Mouse (Mus musculus) layer of hippocampus, adult 11-12 months (tissue): ENCODE results near the gene Gucy1b2.

Source experiments
- DNase-seq: peaks from one replicate; pipeline ENCODE4 v3.0.0; 2022; ENCODE audit warnings: low spot score

Gucy1b2 gene

GRCm38 (mm10) chr14:62363774-62364173, 92.3 kb downstream of the Gucy1b2 start:
- no peak for DNase-seq

GRCm38 (mm10) chr14:62361263-62361980, 94.7 kb downstream of the Gucy1b2 start:
- DNase-seq = no peak

- no peak for DNase-seq
Measured at GRCm38 (mm10) chr14:62355201-62355600, 100.9 kb downstream of the Gucy1b2 start.

- no peak for DNase-seq
Measured at GRCm38 (mm10) chr14:62353793-62354192, 102.3 kb downstream of the Gucy1b2 start.

GRCm38 (mm10) chr14:62353372-62353771, 102.7 kb downstream of the Gucy1b2 start:
- no peak for DNase-seq

GRCm38 (mm10) chr14:62350890-62351289, 105.2 kb downstream of the Gucy1b2 start:
- no peak for DNase-seq

- DNase-seq = no peak
Measured at GRCm38 (mm10) chr14:62350186-62350585, 105.9 kb downstream of the Gucy1b2 start.

GRCm38 (mm10) chr14:62349786-62350185, 106.3 kb downstream of the Gucy1b2 start:
- no peak for DNase-seq

- no peak for DNase-seq
Measured at GRCm38 (mm10) chr14:62347103-62347502, 109.0 kb downstream of the Gucy1b2 start.

GRCm38 (mm10) chr14:62346570-62346969, 109.5 kb downstream of the Gucy1b2 start:
- DNase-seq = no peak
